Mouse (Mus musculus): ENCODE results near the gene 1700006A11Rik. TPM values are rescaled to one million over a fixed set of nuclear protein-coding genes. Genes with fewer than 3 reads are reported as not detected.
"Not testable (repeated sequence)": the region's sequence is repeated elsewhere in the genome, so short reads cannot be mapped to it uniquely, and the experiment has no call there.

1700006A11Rik gene
- total RNA-seq (2021), result not detected
- long read RNA-seq, result 0 reads

DNA sequence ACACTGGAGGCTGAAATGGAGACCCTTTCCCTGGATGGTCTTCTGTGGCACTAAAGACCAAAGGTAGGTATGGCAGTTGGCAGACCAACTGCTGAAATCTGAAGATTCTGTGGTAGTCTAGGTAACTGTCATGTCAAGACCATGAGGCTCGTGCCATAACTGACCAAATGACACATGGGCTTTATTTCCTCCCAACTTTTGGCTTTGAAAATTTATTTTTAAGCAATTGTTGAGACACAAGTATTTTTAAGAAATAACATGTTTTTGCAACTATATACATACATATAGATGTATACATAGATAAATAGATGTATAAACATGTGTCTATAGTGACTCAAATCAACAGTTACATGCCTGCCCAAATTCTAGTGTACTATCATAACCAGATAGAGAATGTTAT is at the start of gene 1700006A11Rik:
Gene 1700006A11Rik, minus strand, starts transcription at position 101 of the 400 bp plus-strand sequence.
- DNase-seq (ENCODE audit: low spot score in 2 of 2), result no peak

GRCm38 (mm10) chr3:124474291-124474690 is 48.5 kb upstream of the 1700006A11Rik start:
- not testable (repeated sequence) for DNase-seq (ENCODE audit: low spot score in 2 of 2)

- peak; percentile 6 to 15 for DNase-seq (ENCODE audit: low spot score in 2 of 2)
Observed at GRCm38 (mm10) chr3:124466102-124466730, 40.4 kb upstream of the 1700006A11Rik start.

DNA sequence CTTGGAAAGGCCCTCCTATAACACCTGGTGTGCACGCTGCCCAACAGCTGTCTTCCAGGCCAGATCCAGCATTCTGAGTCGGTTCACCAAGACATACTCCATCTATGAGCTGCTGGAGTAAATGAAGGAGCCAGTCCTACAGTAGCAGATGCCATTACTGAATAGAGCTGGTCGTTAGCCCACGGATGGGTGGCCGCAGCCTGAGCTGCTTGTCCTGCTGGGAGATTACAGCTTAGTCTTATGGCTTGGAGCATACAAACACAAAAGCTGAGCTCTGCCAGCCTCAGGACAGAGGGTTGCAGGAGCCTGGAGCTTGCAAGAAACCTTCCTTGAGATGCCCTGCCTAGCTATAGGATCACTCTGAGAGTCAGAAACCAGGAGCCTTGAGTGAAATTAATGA is 33.6 kb downstream of the 1700006A11Rik start:
- DNase-seq (ENCODE audit: low spot score in 2 of 2), result no peak

GRCm38 (mm10) chr3:124390101-124390500 is 35.7 kb downstream of the 1700006A11Rik start:
- no peak for DNase-seq (ENCODE audit: low spot score in 2 of 2)

DNA sequence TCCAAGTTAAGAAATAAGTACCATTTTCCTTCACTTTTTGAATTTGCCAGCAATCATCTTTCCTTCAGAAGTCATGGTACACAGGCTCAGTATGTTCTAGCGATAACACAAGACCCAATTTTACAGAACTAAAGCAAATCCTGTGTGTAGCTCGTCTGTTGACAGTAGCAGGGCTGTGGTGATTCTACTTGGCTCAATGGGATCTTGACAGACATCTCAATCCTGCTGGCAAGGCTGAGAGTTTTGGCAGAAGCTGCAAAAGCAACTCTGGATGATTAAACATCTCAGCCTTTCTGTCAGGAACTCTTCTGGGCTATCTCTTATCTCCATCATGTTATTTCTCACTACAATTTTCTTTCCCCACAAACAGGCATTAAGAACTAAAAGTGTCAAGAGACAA is 36.2 kb downstream of the 1700006A11Rik start:
- no peak for DNase-seq (ENCODE audit: low spot score in 2 of 2)

GRCm38 (mm10) chr3:124385377-124385776 is 40.5 kb downstream of the 1700006A11Rik start:
- not testable (repeated sequence) for DNase-seq (ENCODE audit: low spot score in 2 of 2)

- no peak for DNase-seq (ENCODE audit: low spot score in 2 of 2)
Observed at GRCm38 (mm10) chr3:124372031-124372430, 53.8 kb downstream of the 1700006A11Rik start.

DNA sequence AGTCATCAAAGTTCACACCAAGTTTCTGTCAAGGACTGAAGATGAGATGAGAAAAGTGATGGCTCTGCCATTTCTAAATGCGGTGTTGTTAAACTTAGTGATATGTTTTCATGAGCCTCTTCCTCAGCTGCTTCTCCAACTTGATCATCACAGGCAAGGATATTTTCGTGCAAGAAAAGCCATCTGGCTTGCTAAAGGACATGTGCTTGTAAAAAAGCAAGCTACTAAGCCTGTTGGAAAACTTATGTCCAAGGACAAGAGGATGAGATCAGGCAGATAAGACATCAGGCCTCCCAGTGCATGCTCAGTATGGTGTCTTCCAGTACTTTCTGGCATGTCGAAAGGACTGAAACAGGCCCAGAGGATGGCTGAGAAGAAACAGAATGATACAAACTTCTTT is 68.3 kb downstream of the 1700006A11Rik start:
- no peak for DNase-seq (ENCODE audit: low spot score in 2 of 2)

Other genes starting within 250 kb of the 1700006A11Rik start
- 10 to 100 TPM; 17.8 to 19.2 TPM for gene Tram1l1, start 105.2 kb downstream of the 1700006A11Rik start, total RNA-seq (2021)
- gene 1700003H04Rik, start 155.1 kb upstream of the 1700006A11Rik start, total RNA-seq (2021), result not detected

Measured in layer of hippocampus, postnatal 10 days (tissue).